Mouse (Mus musculus) left cerebral cortex, postnatal 25 days (tissue): Measurements from ENCODE around the gene Patz1. TPM values are rescaled to one million over a fixed set of nuclear protein-coding genes. Genes with fewer than 3 reads are reported as not detected.

Experiments
- DNase-seq, 2 experiments: peaks; one replicate each; pipeline ENCODE4 v3.0.0; 2022; ENCODE audit warnings: low spot score in 2 of 2, mixed read lengths in 1 of 2
- intact Hi-C: fragments of 180-260 bp; cut with DNase I; formaldehyde crosslinking; loops from one replicate; pipeline ENCODE4 v1.15.1; 2025
- total RNA-seq, 2 experiments: library from RNA; stranded (reverse); gene quantifications; 2 replicates each; pipeline ENCODE4 v1.2.3; 2021

Gene Patz1
- 10 to 100 TPM; 40.6 to 40.9 TPM for total RNA-seq

- intact Hi-C loops, result loop anchor here (1.0 kb wide), 1 partner anchor 43 kb away; no protein-coding TSS in a partner anchor
- DNase-seq, result peak; percentile 56 to 57
These were observed at the start of gene Patz1 for GRCm38 (mm10) chr11:3288521-3289301. Patz1 (plus strand) TSS chr11:3288874.

- intact Hi-C loops, result no loop called here
- no peak for DNase-seq
These were observed 46.3 kb upstream of the Patz1 start for GRCm38 (mm10) chr11:3242395-3242794.

- intact Hi-C loops, result no loop called here
- peak in 1 of 2 experiments; percentile 10 for DNase-seq
These were observed 44.9 kb upstream of the Patz1 start for GRCm38 (mm10) chr11:3243771-3244170.

GRCm38 (mm10) chr11:3247387-3247786, 41.3 kb upstream of the Patz1 start:
- intact Hi-C loops, result no loop called here
- DNase-seq, result peak in 1 of 2 experiments; percentile 16

GRCm38 (mm10) chr11:3259537-3259936, 29.1 kb upstream of the Patz1 start:
- intact Hi-C loops, result no loop called here
- no peak for DNase-seq

- intact Hi-C loops, result loop anchor here (1.0 to 2.0 kb wide), 2 partner anchors 25 to 65 kb away; partner anchors contain the start of gene Pik3ip1
- peak in 1 of 2 experiments; percentile 17 for DNase-seq
These were observed 23.2 kb upstream of the Patz1 start for GRCm38 (mm10) chr11:3265291-3266078.

- DNase-seq, result peak; percentile 93 to 94
- intact Hi-C loops, result loop anchor here (1.0 to 2.0 kb wide), 2 partner anchors 24 to 65 kb away; partner anchors contain the start of gene Pik3ip1
These were observed 22.5 kb upstream of the Patz1 start, which contains the start of gene Drg1 for GRCm38 (mm10) chr11:3266079-3266685. Drg1 (minus strand) TSS chr11:3266415.

GRCm38 (mm10) chr11:3267133-3267532, 21.5 kb upstream of the Patz1 start:
- intact Hi-C loops, result loop anchor here (2.0 kb wide), 1 partner anchor 64 kb away; the partner anchor contains the start of gene Pik3ip1
- no peak for DNase-seq

GRCm38 (mm10) chr11:3269241-3269640, 19.4 kb upstream of the Patz1 start:
- no peak for DNase-seq
- intact Hi-C loops, result no loop called here

GRCm38 (mm10) chr11:3278351-3278750, 10.3 kb upstream of the Patz1 start:
- DNase-seq, result no peak
- intact Hi-C loops, result no loop called here

- DNase-seq, result no peak
- intact Hi-C loops, result no loop called here
These were observed 8.9 kb upstream of the Patz1 start for GRCm38 (mm10) chr11:3279729-3280128.

- intact Hi-C loops, result no loop called here
These were observed 5.8 kb upstream of the Patz1 start for GRCm38 (mm10) chr11:3282887-3283286.

GRCm38 (mm10) chr11:3283645-3284044, 5.0 kb upstream of the Patz1 start:
- no peak for DNase-seq

More at GRCm38 (mm10) chr11:3282887-3283286, 5.8 kb upstream of the Patz1 start:
- DNase-seq, result no peak

GRCm38 (mm10) chr11:3285940-3286339, 2.7 kb upstream of the Patz1 start:
- no peak for DNase-seq
- intact Hi-C loops, result no loop called here

More at GRCm38 (mm10) chr11:3283645-3284044, 5.0 kb upstream of the Patz1 start:
- intact Hi-C loops, result no loop called here

- no peak for DNase-seq
- intact Hi-C loops, result no loop called here
These were observed 1.5 kb upstream of the Patz1 start for GRCm38 (mm10) chr11:3287131-3287530.

GRCm38 (mm10) chr11:3287921-3288320, 753 bp upstream of the Patz1 start:
- DNase-seq, result no peak
- intact Hi-C loops, result no loop called here

- intact Hi-C loops, result loop anchor here (1.0 kb wide), 1 partner anchor 42 kb away; no protein-coding TSS in a partner anchor
- peak; percentile 64 for DNase-seq
These were observed 678 bp downstream of the Patz1 start for GRCm38 (mm10) chr11:3289302-3289802.

GRCm38 (mm10) chr11:3289803-3290639, 1.3 kb downstream of the Patz1 start:
- intact Hi-C loops, result loop anchor here (1.0 kb wide), 2 partner anchors 24 to 41 kb away; partner anchors contain the start of gene Drg1

More at GRCm38 (mm10) chr11:3289803-3290639, 1.3 kb downstream of the Patz1 start:
- DNase-seq, result peak; percentile 85 to 91
